ENCODE assay signal across 7 mouse cellular contexts in genomic region chr10:58371279-58371842, GRCm38 (mm10). TPM values are rescaled to one million over a fixed set of nuclear protein-coding genes. Genes with fewer than 3 reads are reported as not detected.
A peak's percentile ranks its signal among the peaks of the same experiment; 100 is the strongest.
DNase-seq lines count a peak whose midpoint lies in the region; ATAC-seq and TF ChIP-seq lines count a peak whose summit lies in the region.

No protein-coding gene starts in this region.

- 0 out of 2 replicates have a peak, but pooled peaks cover 4% of the 10 kb centered on the region for H3K36me3 ChIP-seq in E14TG2a.4 (ENCODE audit: insufficient read depth, low read length)

- H3K4me1 ChIP-seq in E14TG2a.4 (replicated peaks; ENCODE audit: low read depth, low read length) = peaks cover 33% of the 10 kb centered on the region

- H3K9me3 ChIP-seq in E14TG2a.4 (ENCODE audit: low read length) = no peaks in the 10 kb centered on the region

- ATAC-seq in erythroid progenitor cell, adult 5-6 weeks (replicated peaks; ENCODE audit: low FRiP score, poor library complexity, severe bottlenecking) = peak; percentile 67
- ATAC-seq in megakaryocyte-erythroid progenitor cell, adult 5-6 weeks (replicated peaks; ENCODE audit: low FRiP score, low TSS enrichment, poor library complexity, severe bottlenecking) = peak; percentile 65

- peak overlapping the region; percentile 65 for H3K4me3 ChIP-seq in E14TG2a.4 (replicated peaks; ENCODE audit: low read length)

- peak; percentile 53 to 58 for DNase-seq in B cell, adult 2 months
- DNase-seq in kidney, postnatal 14 days = peak; percentile 31
- DNase-seq in urinary bladder, postnatal 25 days (ENCODE audit: low spot score) = peak; percentile 46
- DNase-seq in layer of hippocampus, adult 11-12 months (ENCODE audit: low spot score) = no peak

- TF ChIP-seq CTCF in E14TG2a.4 (conservative IDR thresholded peaks at IDR 0.05; ENCODE audit: low read length) = no peak

- no peaks in the 10 kb centered on the region for H3K27me3 ChIP-seq in E14TG2a.4 (ENCODE audit: insufficient read depth, low read length)

RNA-seq across cellular contexts. Expression of gene Lims1, which starts 48.1 kb away (rescaled TPM):
- total RNA-seq in erythroid progenitor cell, adult 5-6 weeks (2015; ENCODE audit: low replicate concordance) = 67.8 and 80.5 TPM in 2 replicates
- 37.5 and 42.2 TPM in 2 replicates for total RNA-seq in erythroid progenitor cell, adult 5-6 weeks (2017; ENCODE audit: low replicate concordance)
- total RNA-seq in megakaryocyte-erythroid progenitor cell, adult 5-6 weeks (2014; fragmentation: Nextera tagmentation) = 52.1 and 58.6 TPM in 2 replicates
- total RNA-seq in megakaryocyte-erythroid progenitor cell, adult 5-6 weeks (2017) = 41.6 and 54.7 TPM in 2 replicates
